Mouse (Mus musculus): ENCODE measurements at regions not wholly inside any gene's neighbourhood (a gene's known extent, or its start where the extent isn't known, plus 50 kb on each side); places are given as distances from the start of the nearest gene placed in this dataset.

GRCm38 (mm10) chr4:33786958-33787357, 137.4 kb upstream of the Cnr1 start:
- no peak for DNase-seq (ENCODE audit: low spot score in 2 of 2)

GRCm38 (mm10) chr4:33793398-33793797, 131.0 kb upstream of the Cnr1 start:
- no peak for DNase-seq (ENCODE audit: low spot score in 2 of 2)

- peak; percentile 52 to 57 for DNase-seq (ENCODE audit: low spot score in 2 of 2)
Observed at GRCm38 (mm10) chr4:33795461-33795860, 128.9 kb upstream of the Cnr1 start.

GRCm38 (mm10) chr4:33797964-33798363, 126.4 kb upstream of the Cnr1 start:
- peak; percentile 20 to 49 for DNase-seq (ENCODE audit: low spot score in 2 of 2)

- DNase-seq (ENCODE audit: low spot score in 2 of 2), result no peak
Observed at GRCm38 (mm10) chr4:33798654-33799053, 125.7 kb upstream of the Cnr1 start.

GRCm38 (mm10) chr4:33799110-33799509, 125.3 kb upstream of the Cnr1 start:
- no peak for DNase-seq (ENCODE audit: low spot score in 2 of 2)

- no peak for DNase-seq (ENCODE audit: low spot score in 2 of 2)
Observed at GRCm38 (mm10) chr4:33799831-33800230, 124.6 kb upstream of the Cnr1 start.

GRCm38 (mm10) chr4:33812338-33812737, 112.1 kb upstream of the Cnr1 start:
- DNase-seq (ENCODE audit: low spot score in 2 of 2), result no peak

GRCm38 (mm10) chr4:33823850-33824249, 100.5 kb upstream of the Cnr1 start:
- no peak for DNase-seq (ENCODE audit: low spot score in 2 of 2)

GRCm38 (mm10) chr4:33833134-33833533, 91.3 kb upstream of the Cnr1 start:
- no peak for DNase-seq (ENCODE audit: low spot score in 2 of 2)

- DNase-seq (ENCODE audit: low spot score in 2 of 2), result peak; percentile 33 to 36
Observed at GRCm38 (mm10) chr4:33838436-33838835, 86.0 kb upstream of the Cnr1 start.

GRCm38 (mm10) chr4:33840119-33840518, 84.3 kb upstream of the Cnr1 start:
- DNase-seq (ENCODE audit: low spot score in 2 of 2), result peak in 1 of 2 experiments; percentile 6

GRCm38 (mm10) chr4:33845611-33846395, 78.6 kb upstream of the Cnr1 start:
- no peak for DNase-seq (ENCODE audit: low spot score in 2 of 2)

GRCm38 (mm10) chr4:33850249-33850648, 74.1 kb upstream of the Cnr1 start:
- DNase-seq (ENCODE audit: low spot score in 2 of 2), result no peak

GRCm38 (mm10) chr4:33852294-33852693, 72.1 kb upstream of the Cnr1 start:
- peak; percentile 6 to 14 for DNase-seq (ENCODE audit: low spot score in 2 of 2)

GRCm38 (mm10) chr4:33855112-33855511, 69.3 kb upstream of the Cnr1 start:
- no peak for DNase-seq (ENCODE audit: low spot score in 2 of 2)

GRCm38 (mm10) chr4:33867126-33867525, 57.3 kb upstream of the Cnr1 start:
- no peak for DNase-seq (ENCODE audit: low spot score in 2 of 2)

GRCm38 (mm10) chr4:33869317-33869716, 55.1 kb upstream of the Cnr1 start:
- no peak for DNase-seq (ENCODE audit: low spot score in 2 of 2)

Measured in right cerebral cortex, adult 2 months (tissue).